Mouse (Mus musculus) forebrain, embryonic 16.5 days (tissue): Measurements from ENCODE around the gene Lhb. TPM values are rescaled to one million over a fixed set of nuclear protein-coding genes. Genes with fewer than 3 reads are reported as not detected.

Experiments
- ATAC-seq: fragments of 200-750 bp; cut with Nextera tagmentation; 2 replicates; pipeline ENCODE4 v1.8.0; 2017; ENCODE audit warnings: mild to moderate bottlenecking, moderate library complexity
- H3K27ac ChIP-seq: fragments of 300-500 bp; sonication (generic); 2 replicates; pipeline ENCODE4 v1.5.1; 2014; ENCODE audit warnings: low read length, control low read depth
- H3K27me3 ChIP-seq: fragments of 300-500 bp; sonication (generic); replicated peaks from 2 replicates; pipeline ENCODE4 v1.6.1; 2014; ENCODE audit warnings: low read length; ENCODE audit not compliant: control insufficient read depth, insufficient read depth
- H3K36me3 ChIP-seq: fragments of 300-500 bp; sonication (generic); 2 replicates; pipeline ENCODE4 v1.6.1; 2014; ENCODE audit not compliant: control insufficient read depth, insufficient read depth
- H3K4me1 ChIP-seq: fragments of 300-500 bp; sonication (generic); replicated peaks from 2 replicates; pipeline ENCODE4 v1.6.1; 2014; ENCODE audit warnings: low read length; ENCODE audit not compliant: control insufficient read depth, insufficient read depth
- H3K4me2 ChIP-seq: fragments of 300-500 bp; sonication (generic); 2 replicates; pipeline ENCODE4 v1.6.1; 2014; ENCODE audit warnings: mild to moderate bottlenecking, low read length, control low read depth
- H3K4me3 ChIP-seq: fragments of 300-500 bp; sonication (generic); replicated peaks from 2 replicates; pipeline ENCODE4 v1.5.1; 2014; ENCODE audit warnings: mild to moderate bottlenecking, low read length, control low read depth
- H3K9ac ChIP-seq: fragments of 300-500 bp; sonication (generic); replicated peaks from 2 replicates; pipeline ENCODE4 v1.6.1; 2014; ENCODE audit warnings: low read depth, low read length, control low read depth
- H3K9me3 ChIP-seq: fragments of 300-500 bp; sonication (generic); 2 replicates; pipeline ENCODE4 v1.6.1; 2016; ENCODE audit warnings: low read length; ENCODE audit not compliant: control insufficient read depth
- WGBS: fragments of 180-500 bp; shearing (Covaris S2); extraction: QIAGEN DNeasy Blood & Tissue Kit; methylation state at CpG from one replicate; pipeline ENCODE4 v1.1.7; 2014; 5-methylcytosine and 5-hydroxymethylcytosine counted together
- polyA plus RNA-seq: library from polyadenylated mRNA; unstranded; fragments of >200 nt; fragmentation: Nextera tagmentation; extraction: Ambion mirVana; gene quantifications from 2 replicates; pipeline ENCODE4 v1.2.1, GENCODE M21; 2015

The Lhb gene
- polyA plus RNA-seq, 1 experiment from 2014 or later: 0.44 TPM

DNA sequence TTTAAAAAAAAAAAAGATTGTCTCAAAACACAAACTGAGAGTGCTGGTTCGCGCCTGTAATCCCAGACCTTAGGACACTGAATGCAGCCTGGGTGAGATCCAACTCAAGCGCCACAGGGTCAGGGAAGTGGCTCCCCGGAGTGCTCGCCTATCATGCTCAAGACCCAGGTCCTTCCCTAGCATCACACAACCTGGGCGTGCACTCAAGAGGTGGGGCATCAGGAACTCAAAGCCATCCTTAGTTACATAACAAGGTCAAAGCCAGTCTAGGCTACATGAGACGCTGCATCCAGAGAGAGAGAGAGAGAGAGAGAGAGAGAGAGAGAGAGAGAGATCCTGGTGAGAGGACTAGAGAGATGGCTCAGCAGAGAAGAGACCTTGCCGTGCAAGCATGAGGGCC, 5.9 kb downstream of the Lhb start:
- no peak for ATAC-seq

DNA sequence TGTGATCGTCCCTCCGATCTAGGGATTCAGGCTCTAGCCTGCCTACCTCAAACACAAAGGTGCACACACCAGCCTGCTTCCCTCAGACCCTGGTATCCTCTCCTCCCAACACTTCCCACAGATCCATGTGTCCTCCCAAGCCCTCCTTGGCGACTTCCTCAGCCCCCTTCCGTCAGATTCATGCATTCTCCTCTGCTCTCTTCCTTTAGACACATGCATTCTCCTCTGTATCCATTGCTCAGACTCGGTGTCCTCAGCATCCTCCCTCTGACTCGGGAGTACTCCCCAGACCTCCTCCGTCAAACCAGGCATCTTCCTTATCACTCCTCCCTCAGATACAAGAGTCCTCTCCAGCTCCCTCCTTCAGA, 13.2 kb downstream of the Lhb start:
- Histone ChIP-seq H3K27ac (peak overlapping the region; percentile 80), H3K9me3 (no peaks in the 10 kb centered on the region), H3K4me2 (peak overlapping the region; percentile 91), H3K27me3 (no peaks in the 10 kb centered on the region), H3K9ac (peak overlapping the region; percentile 78), H3K4me3 (peak overlapping the region; percentile 66), H3K4me1 (peaks cover 26% of the 10 kb centered on the region), H3K36me3 (peaks cover 4% of the 10 kb centered on the region; the same call in 1 of the 2 replicates)
- no peak for ATAC-seq
- WGBS: under 1% methylated on average over 7 of the region's 7 CpGs

More for the DNA sequence above, 5.9 kb downstream of the Lhb start:
- H3K4me2 ChIP-seq: no peak overlapping the region
- H3K27me3 ChIP-seq: no peaks in the 10 kb centered on the region
- no peaks in the 10 kb centered on the region for H3K4me1 ChIP-seq
- 93% methylated on average over 8 of the region's 8 CpGs for WGBS
- no peak overlapping the region for H3K27ac ChIP-seq
- H3K36me3 ChIP-seq: peaks cover 24% of the 10 kb centered on the region
- no peak overlapping the region for H3K4me3 ChIP-seq
- H3K9ac ChIP-seq: no peak overlapping the region
- no peaks in the 10 kb centered on the region for H3K9me3 ChIP-seq

- H3K4me1 ChIP-seq: peaks cover 26% of the 10 kb centered on the region
- peak within 1 kb of the TSS; percentile 80 for H3K27ac ChIP-seq
- ATAC-seq: peak; percentile 98
- H3K9me3 ChIP-seq: no peaks in the 10 kb centered on the region
- peak within 1 kb of the TSS; percentile 66 for H3K4me3 ChIP-seq
- peak within 1 kb of the TSS; percentile 91 for H3K4me2 ChIP-seq
- WGBS: under 1% methylated on average over 45 of the region's 45 CpGs
- H3K9ac ChIP-seq: peak within 1 kb of the TSS; percentile 79
- H3K36me3 ChIP-seq: peaks cover 4% of the 10 kb centered on the region; the same call in 1 of the 2 replicates
- no peaks in the 10 kb centered on the region for H3K27me3 ChIP-seq
Measured at GRCm38 (mm10) chr7:45434203-45435015, 13.8 kb downstream of the Lhb start, which contains the start of gene Gys1. Gene Gys1, plus strand, starts transcription at chr7:45434844.

GRCm38 (mm10) chr7:45435038-45435437, 14.4 kb downstream of the Lhb start:
- Histone ChIP-seq H3K36me3 (peaks cover 3% of the 10 kb centered on the region; the same call in 1 of the 2 replicates), H3K4me1 (peaks cover 26% of the 10 kb centered on the region), H3K27me3 (no peaks in the 10 kb centered on the region), H3K4me2 (peak overlapping the region; percentile 83), H3K4me3 (peak overlapping the region; percentile 62), H3K27ac (peak overlapping the region; percentile 41; the same call in 1 of the 2 replicates), H3K9me3 (no peaks in the 10 kb centered on the region), H3K9ac (peak overlapping the region; percentile 79)
- peak; percentile 21 for ATAC-seq
- under 1% methylated on average over 16 of the region's 16 CpGs for WGBS

GRCm38 (mm10) chr7:45436444-45436843, 15.8 kb downstream of the Lhb start:
- Histone ChIP-seq H3K27ac (no peak overlapping the region), H3K36me3 (no peaks in the 10 kb centered on the region), H3K4me3 (no peak overlapping the region), H3K4me2 (no peak overlapping the region), H3K27me3 (no peaks in the 10 kb centered on the region), H3K9me3 (no peaks in the 10 kb centered on the region), H3K4me1 (peaks cover 26% of the 10 kb centered on the region), H3K9ac (no peak overlapping the region)
- no peak for ATAC-seq
- WGBS: 92% methylated on average over 5 of the region's 5 CpGs

DNA sequence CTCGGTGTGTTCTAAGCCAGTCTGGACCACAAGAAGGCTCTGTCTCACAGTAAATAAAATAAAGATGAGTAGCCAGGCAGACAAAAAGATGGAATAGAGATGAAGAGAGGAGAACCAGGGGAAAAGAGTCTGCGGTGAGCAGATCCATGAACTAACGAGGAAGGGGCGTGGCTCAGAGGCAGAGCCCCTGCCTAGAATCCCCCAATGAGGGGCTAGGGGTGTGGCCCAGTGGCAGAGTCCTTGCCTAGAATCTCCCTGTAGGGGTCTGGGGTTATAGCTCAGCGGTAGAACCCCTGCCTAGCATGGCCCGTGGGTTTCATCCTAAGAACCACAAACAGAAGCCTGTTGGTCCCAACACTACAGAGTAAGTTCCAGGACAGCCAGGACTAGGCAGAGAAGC, 16.4 kb downstream of the Lhb start:
- peaks cover 26% of the 10 kb centered on the region for H3K4me1 ChIP-seq
- no peaks in the 10 kb centered on the region for H3K36me3 ChIP-seq
- no peaks in the 10 kb centered on the region for H3K27me3 ChIP-seq
- H3K4me2 ChIP-seq: no peak overlapping the region
- no peak overlapping the region for H3K9ac ChIP-seq
- H3K27ac ChIP-seq: no peak overlapping the region
- no peaks in the 10 kb centered on the region for H3K9me3 ChIP-seq
- 28% methylated on average over 6 of the region's 6 CpGs for WGBS
- no peak for ATAC-seq
- no peak overlapping the region for H3K4me3 ChIP-seq

- no peak within 1 kb of the TSS for H3K27ac ChIP-seq
- H3K9me3 ChIP-seq: no peaks in the 10 kb centered on the region
- no peak within 1 kb of the TSS for H3K9ac ChIP-seq
- WGBS: 18% methylated on average over 19 of the region's 19 CpGs
- no peaks in the 10 kb centered on the region for H3K36me3 ChIP-seq
- H3K4me1 ChIP-seq: peaks cover 25% of the 10 kb centered on the region
- no peak for ATAC-seq
- no peak within 1 kb of the TSS for H3K4me3 ChIP-seq
- no peaks in the 10 kb centered on the region for H3K27me3 ChIP-seq
- H3K4me2 ChIP-seq: no peak within 1 kb of the TSS
Measured at GRCm38 (mm10) chr7:45437521-45438276, 17.1 kb downstream of the Lhb start, which contains the start of gene Ruvbl2. Gene Ruvbl2, minus strand, starts transcription at chr7:45438096.

DNA sequence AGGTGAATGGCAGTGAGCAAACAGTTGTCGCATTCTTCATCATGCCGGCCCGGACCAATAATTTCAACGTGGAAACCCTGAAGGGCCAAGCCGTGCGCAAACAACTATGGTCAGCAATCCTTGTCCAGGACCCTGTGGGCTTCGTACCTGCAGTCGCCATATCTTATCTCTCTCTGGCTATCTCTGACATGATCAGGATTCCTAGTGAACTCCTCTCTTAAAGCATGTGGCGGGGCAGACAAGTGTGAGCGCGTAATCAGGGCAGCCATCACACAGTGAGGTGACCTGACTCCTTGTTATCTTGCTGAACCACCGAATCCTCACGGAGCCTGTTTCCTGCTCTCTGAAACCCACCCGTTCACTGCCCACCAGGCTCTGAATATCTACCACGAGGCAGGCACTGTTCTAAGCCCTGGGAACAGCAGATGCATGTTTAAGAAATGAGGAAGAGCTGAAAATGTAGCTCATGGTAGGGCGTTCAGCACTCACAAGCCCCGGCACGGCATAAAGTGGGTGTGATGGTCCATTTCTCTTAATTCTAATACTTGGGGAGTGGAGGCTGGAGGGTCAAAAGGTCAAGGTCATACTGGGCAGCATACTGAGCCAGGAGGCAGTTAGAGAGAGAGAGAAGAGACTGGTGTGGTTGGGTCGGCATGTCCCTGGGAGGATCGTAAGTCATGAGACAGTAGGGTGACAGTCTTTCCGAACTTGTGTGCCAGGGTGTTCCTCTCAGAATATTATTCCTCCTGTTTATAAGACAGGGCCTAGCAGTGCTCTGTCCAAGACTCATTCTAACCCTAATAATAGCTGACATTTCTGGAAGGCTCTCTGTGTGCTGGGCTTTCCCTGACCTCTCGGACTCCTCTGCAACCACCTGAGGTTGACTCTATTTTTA, 23.2 kb downstream of the Lhb start:
- no peaks in the 10 kb centered on the region for H3K4me1 ChIP-seq
- no peak for ATAC-seq
- no peak overlapping the region for H3K4me3 ChIP-seq
- 0 out of 2 replicates have a peak, but pooled peaks cover 3% of the 10 kb centered on the region for H3K36me3 ChIP-seq
- H3K27me3 ChIP-seq: no peaks in the 10 kb centered on the region
- no peak overlapping the region for H3K4me2 ChIP-seq
- no peaks in the 10 kb centered on the region for H3K9me3 ChIP-seq
- H3K27ac ChIP-seq: no peak overlapping the region
- H3K9ac ChIP-seq: no peak overlapping the region
- 90% methylated on average over 22 of the region's 22 CpGs for WGBS
